Mouse (Mus musculus) left cerebral cortex, postnatal 25 days (tissue): ENCODE data around the gene Gm5129. TPM values are rescaled to one million over a fixed set of nuclear protein-coding genes. Genes with fewer than 3 reads are reported as not detected.
"Not testable (repeated sequence)": the region's sequence is repeated elsewhere in the genome, so short reads cannot be mapped to it uniquely, and the experiment has no call there.

Source experiments
- DNase-seq, 2 experiments: peaks; one replicate each; pipeline ENCODE4 v3.0.0; 2022; ENCODE audit warnings: low spot score in 2 of 2, mixed read lengths in 1 of 2
- intact Hi-C: fragments of 180-260 bp; cut with DNase I; formaldehyde crosslinking; loops from one replicate; pipeline ENCODE4 v1.15.1; 2025
- total RNA-seq, 2 experiments: library from RNA; stranded (reverse); gene quantifications; 2 replicates each; pipeline ENCODE4 v1.2.3; 2021

The Gm5129 gene
- total RNA-seq, 2 experiments from 2014 or later = 2.0 TPM; not detected in 1

- intact Hi-C loops = loop anchor here (5.0 kb wide), 1 partner anchor 169 kb away; the partner anchor contains the start of gene Ube3c
- DNase-seq = no peak
These were observed 551 bp upstream of the Gm5129 start for GRCm38 (mm10) chr5:29736073-29736900.

- intact Hi-C loops = loop anchor here (5.0 kb wide), 1 partner anchor 168 kb away; the partner anchor contains the start of gene Ube3c
- DNase-seq = no peak
These were observed 765 bp downstream of the Gm5129 start for GRCm38 (mm10) chr5:29734831-29735510.

GRCm38 (mm10) chr5:29726070-29726469, 9.7 kb downstream of the Gm5129 start:
- DNase-seq, intact Hi-C loops: not testable (repeated sequence)

- DNase-seq = no peak
- intact Hi-C loops = no loop called here
These were observed 10.4 kb downstream of the Gm5129 start for GRCm38 (mm10) chr5:29725369-29725768.

GRCm38 (mm10) chr5:29721159-29721558, 14.6 kb downstream of the Gm5129 start:
- intact Hi-C loops = no loop called here
- DNase-seq = no peak

- intact Hi-C loops = no loop called here
- no peak for DNase-seq
These were observed 22.8 kb downstream of the Gm5129 start for GRCm38 (mm10) chr5:29712906-29713305.

- DNase-seq = peak in 1 of 2 experiments; percentile 75
- intact Hi-C loops = no loop called here
These were observed 24.1 kb downstream of the Gm5129 start for GRCm38 (mm10) chr5:29711631-29712030.

- intact Hi-C loops = no loop called here
- no peak for DNase-seq
These were observed 27.5 kb downstream of the Gm5129 start for GRCm38 (mm10) chr5:29708258-29708657.

GRCm38 (mm10) chr5:29707241-29707640, 28.5 kb downstream of the Gm5129 start:
- intact Hi-C loops = no loop called here
- no peak for DNase-seq

- DNase-seq = peak in 1 of 2 experiments; percentile 35
- intact Hi-C loops = no loop called here
These were observed 36.1 kb downstream of the Gm5129 start for GRCm38 (mm10) chr5:29699520-29700202.

- intact Hi-C loops = no loop called here
- DNase-seq = no peak
These were observed 37.2 kb downstream of the Gm5129 start for GRCm38 (mm10) chr5:29698493-29698892.

- intact Hi-C loops = loop anchor here (2.0 kb wide), 1 partner anchor 300 kb away; no protein-coding TSS in a partner anchor
- no peak for DNase-seq
These were observed 47.4 kb downstream of the Gm5129 start for GRCm38 (mm10) chr5:29688352-29688751.

GRCm38 (mm10) chr5:29687671-29688070, 48.1 kb downstream of the Gm5129 start:
- intact Hi-C loops = loop anchor here (2.0 kb wide), 1 partner anchor 299 kb away; no protein-coding TSS in a partner anchor
- no peak for DNase-seq

Other genes with a start within 250 kb of the Gm5129 start
- gene Ube3c, start 166.7 kb downstream of the Gm5129 start, total RNA-seq = 10 to 100 TPM; 72.8 to 76.5 TPM
- gene Dnajb6, start 248 bp downstream of the Gm5129 start, total RNA-seq = 100 to 1,000 TPM; 165 to 179 TPM